Mouse (Mus musculus): ENCODE measurements at regions not wholly inside any gene's neighbourhood (a gene's known extent, or its start where the extent isn't known, plus 50 kb on each side); places are given as distances from the start of the nearest gene placed in this dataset.

DNA sequence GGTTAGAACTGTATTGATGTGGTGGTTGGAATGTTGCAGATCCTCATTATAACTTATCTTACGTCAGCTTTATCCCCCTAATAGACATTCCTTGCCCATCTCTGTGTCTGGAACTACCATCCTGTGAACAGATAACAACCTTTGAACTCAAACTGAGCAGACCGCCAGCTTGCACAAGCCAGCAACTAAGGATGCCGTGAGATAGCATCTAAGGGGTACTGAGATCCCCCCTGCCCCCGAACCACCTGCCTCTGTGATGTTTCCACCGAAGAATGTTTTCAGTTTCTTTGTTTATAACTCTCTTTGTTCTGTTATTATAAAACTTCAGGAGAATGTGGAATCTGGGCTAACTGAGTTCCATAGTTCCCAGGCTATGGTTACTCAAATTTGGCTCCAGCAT is 151.3 kb downstream of the Chic2 start:
- ATAC-seq (ENCODE audit: low FRiP score, low TSS enrichment) = no peak
- 79% methylated on average over 5 of the region's 5 CpGs for WGBS
- Histone ChIP-seq H3K36me3 (ENCODE audit: insufficient read depth, low read length) (no peaks in the 10 kb centered on the region), H3K27ac (ENCODE audit: low read length) (no peak overlapping the region), H3K4me1 (ENCODE audit: insufficient read depth, low read length) (0 out of 2 replicates have a peak, but pooled peaks cover 4% of the 10 kb centered on the region), H3K27me3 (ENCODE audit: insufficient read depth, low read length) (no peaks in the 10 kb centered on the region), H3K4me3 (ENCODE audit: low read length) (no peak overlapping the region), H3K9me3 (ENCODE audit: low read length) (no peaks in the 10 kb centered on the region), H3K9ac (replicated peaks; ENCODE audit: low read length) (no peak overlapping the region), H3K4me2 (replicated peaks; ENCODE audit: low read depth, low read length) (no peak overlapping the region)

GRCm38 (mm10) chr5:74891541-74891940 is 153.0 kb downstream of the Chic2 start:
- ATAC-seq (ENCODE audit: low FRiP score, low TSS enrichment) = no peak

DNA sequence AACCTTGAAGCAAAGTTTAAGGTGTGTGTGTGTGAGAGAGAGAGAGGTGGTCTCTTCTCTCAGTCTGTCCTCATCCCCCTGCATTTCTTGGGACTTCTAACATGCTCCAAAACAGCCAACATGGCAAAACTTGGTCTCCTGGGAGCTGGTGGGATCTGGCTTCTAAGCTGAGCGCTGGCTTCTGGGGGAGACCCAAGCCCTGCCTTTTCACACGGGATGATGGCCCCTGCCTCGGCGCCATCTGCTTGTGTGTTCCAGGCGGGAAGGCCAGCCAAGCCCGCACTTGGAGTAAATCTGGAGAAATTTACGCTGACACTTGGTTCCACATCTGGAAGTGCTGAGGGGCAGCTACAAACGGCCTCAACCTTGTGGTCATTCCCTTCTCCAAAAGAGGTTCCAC is 155.6 kb downstream of the Chic2 start:
- Histone ChIP-seq H3K4me2 (replicated peaks; ENCODE audit: low read depth, low read length) (no peak overlapping the region), H3K9ac (replicated peaks; ENCODE audit: low read length) (no peak overlapping the region), H3K27ac (ENCODE audit: low read length) (no peak overlapping the region), H3K27me3 (ENCODE audit: insufficient read depth, low read length) (no peaks in the 10 kb centered on the region), H3K36me3 (ENCODE audit: insufficient read depth, low read length) (no peaks in the 10 kb centered on the region), H3K4me3 (ENCODE audit: low read length) (no peak overlapping the region), H3K4me1 (ENCODE audit: insufficient read depth, low read length) (0 out of 2 replicates have a peak, but pooled peaks cover 4% of the 10 kb centered on the region), H3K9me3 (ENCODE audit: low read length) (peaks cover 7% of the 10 kb centered on the region)
- no peak for ATAC-seq (ENCODE audit: low FRiP score, low TSS enrichment)
- WGBS = 47% methylated on average over 8 of the region's 8 CpGs

More at GRCm38 (mm10) chr5:74891541-74891940, 153.0 kb downstream of the Chic2 start:
- Histone ChIP-seq H3K9ac (replicated peaks; ENCODE audit: low read length) (no peak overlapping the region), H3K4me1 (ENCODE audit: insufficient read depth, low read length) (0 out of 2 replicates have a peak, but pooled peaks cover 4% of the 10 kb centered on the region), H3K27me3 (ENCODE audit: insufficient read depth, low read length) (no peaks in the 10 kb centered on the region), H3K9me3 (ENCODE audit: low read length) (no peaks in the 10 kb centered on the region), H3K4me2 (replicated peaks; ENCODE audit: low read depth, low read length) (no peak overlapping the region), H3K4me3 (ENCODE audit: low read length) (no peak overlapping the region), H3K27ac (ENCODE audit: low read length) (no peak overlapping the region), H3K36me3 (ENCODE audit: insufficient read depth, low read length) (no peaks in the 10 kb centered on the region)
- 21% methylated on average over 3 of the region's 3 CpGs for WGBS

DNA sequence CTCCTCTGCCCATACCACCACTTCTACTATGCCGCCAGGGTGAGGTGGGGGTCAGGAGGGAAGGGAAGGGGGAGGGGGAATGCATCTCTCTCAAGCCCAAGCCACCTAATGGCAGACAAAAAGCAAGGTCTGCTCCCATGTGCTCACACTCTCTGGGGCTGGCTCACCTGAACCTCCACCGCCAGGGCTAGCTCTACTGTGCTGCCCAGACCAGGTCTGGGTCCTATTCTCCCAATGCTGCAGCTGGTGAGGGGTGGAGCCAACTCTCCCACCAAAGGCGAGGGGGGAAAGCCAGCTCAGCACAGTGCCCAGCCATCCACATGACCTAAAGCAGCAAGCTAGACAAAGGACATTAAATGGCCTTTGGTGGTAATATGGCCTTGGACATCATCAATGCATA is 158.6 kb downstream of the Chic2 start:
- H3K4me1 ChIP-seq (ENCODE audit: insufficient read depth, low read length) = 0 out of 2 replicates have a peak, but pooled peaks cover 4% of the 10 kb centered on the region
- ATAC-seq (ENCODE audit: low FRiP score, low TSS enrichment) = no peak; the same call in 1 of the 2 replicates
- no peak overlapping the region for H3K9ac ChIP-seq (replicated peaks; ENCODE audit: low read length)
- no peak overlapping the region for H3K4me3 ChIP-seq (ENCODE audit: low read length)
- no peak overlapping the region for H3K27ac ChIP-seq (ENCODE audit: low read length)
- WGBS = 85% methylated on average over 3 of the region's 3 CpGs
- H3K9me3 ChIP-seq (ENCODE audit: low read length) = peaks cover 7% of the 10 kb centered on the region
- H3K36me3 ChIP-seq (ENCODE audit: insufficient read depth, low read length) = no peaks in the 10 kb centered on the region
- no peaks in the 10 kb centered on the region for H3K27me3 ChIP-seq (ENCODE audit: insufficient read depth, low read length)
- no peak overlapping the region for H3K4me2 ChIP-seq (replicated peaks; ENCODE audit: low read depth, low read length)

DNA sequence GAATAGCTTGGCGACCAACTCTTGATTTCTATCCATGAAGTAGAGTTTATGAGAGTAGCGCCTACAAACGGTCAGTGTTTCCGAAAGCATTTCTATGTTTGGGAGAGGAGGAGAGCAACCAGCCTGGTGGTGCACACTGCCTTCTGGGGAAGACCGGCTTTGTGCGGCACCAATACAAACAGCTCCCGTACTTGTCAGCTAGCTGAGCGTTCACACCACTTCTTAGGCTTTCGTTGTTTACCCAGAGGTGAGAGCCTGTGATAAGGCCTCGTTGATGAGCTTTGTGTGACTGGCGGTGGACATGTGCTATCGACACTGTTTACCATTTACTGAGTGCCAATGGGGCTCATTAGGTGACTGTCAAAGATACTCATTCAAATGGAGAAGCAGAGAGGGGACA is 162.0 kb downstream of the Chic2 start:
- Histone ChIP-seq H3K4me3 (ENCODE audit: low read length) (no peak overlapping the region), H3K4me1 (ENCODE audit: insufficient read depth, low read length) (no peaks in the 10 kb centered on the region), H3K36me3 (ENCODE audit: insufficient read depth, low read length) (no peaks in the 10 kb centered on the region), H3K9ac (replicated peaks; ENCODE audit: low read length) (no peak overlapping the region), H3K9me3 (ENCODE audit: low read length) (peaks cover 7% of the 10 kb centered on the region), H3K4me2 (replicated peaks; ENCODE audit: low read depth, low read length) (no peak overlapping the region), H3K27me3 (ENCODE audit: insufficient read depth, low read length) (no peaks in the 10 kb centered on the region), H3K27ac (ENCODE audit: low read length) (no peak overlapping the region)
- whole genome bisulfite sequencing = 54% methylated on average over 12 of the region's 12 CpGs
- no peak for ATAC-seq (ENCODE audit: low FRiP score, low TSS enrichment)

- Histone ChIP-seq H3K9ac (replicated peaks; ENCODE audit: low read length) (no peak overlapping the region), H3K4me3 (ENCODE audit: low read length) (no peak overlapping the region), H3K4me2 (replicated peaks; ENCODE audit: low read depth, low read length) (no peak overlapping the region), H3K9me3 (ENCODE audit: low read length) (peaks cover 7% of the 10 kb centered on the region), H3K36me3 (ENCODE audit: insufficient read depth, low read length) (no peaks in the 10 kb centered on the region), H3K27me3 (ENCODE audit: insufficient read depth, low read length) (no peaks in the 10 kb centered on the region), H3K4me1 (ENCODE audit: insufficient read depth, low read length) (no peaks in the 10 kb centered on the region), H3K27ac (ENCODE audit: low read length) (no peak overlapping the region)
- WGBS = 75% methylated on average over 10 of the region's 10 CpGs
- ATAC-seq (ENCODE audit: low FRiP score, low TSS enrichment) = no peak
These were observed 163.8 kb downstream of the Chic2 start for GRCm38 (mm10) chr5:74880669-74881226.

DNA sequence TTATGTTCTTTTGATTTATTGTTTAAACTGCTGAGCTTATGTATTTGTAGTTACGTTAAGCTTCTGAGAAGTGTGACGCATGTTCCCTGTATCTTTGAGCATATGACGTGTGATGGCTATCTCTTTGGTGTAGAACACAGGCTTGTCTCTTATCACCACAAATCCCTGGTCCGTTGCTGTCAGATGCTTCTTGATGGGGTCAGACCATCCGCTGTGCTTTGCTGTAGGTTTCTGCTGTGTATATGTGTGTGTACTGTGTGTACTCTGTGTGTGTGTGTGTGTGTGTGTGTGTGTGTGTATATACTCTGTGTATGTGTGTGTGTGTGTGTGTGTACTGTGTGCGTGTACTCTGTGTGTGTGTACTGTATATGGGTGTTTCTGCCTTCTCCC is 164.5 kb downstream of the Chic2 start:
- H3K4me2 ChIP-seq (replicated peaks; ENCODE audit: low read depth, low read length) = no peak overlapping the region
- H3K9ac ChIP-seq (replicated peaks; ENCODE audit: low read length) = no peak overlapping the region
- H3K36me3 ChIP-seq (ENCODE audit: insufficient read depth, low read length) = no peaks in the 10 kb centered on the region
- WGBS = 87% methylated on average over 6 of the region's 6 CpGs
- no peak overlapping the region for H3K27ac ChIP-seq (ENCODE audit: low read length)
- H3K4me1 ChIP-seq (ENCODE audit: insufficient read depth, low read length) = peaks cover 2% of the 10 kb centered on the region
- no peaks in the 10 kb centered on the region for H3K27me3 ChIP-seq (ENCODE audit: insufficient read depth, low read length)
- H3K4me3 ChIP-seq (ENCODE audit: low read length) = no peak overlapping the region
- ATAC-seq (ENCODE audit: low FRiP score, low TSS enrichment) = no peak
- H3K9me3 ChIP-seq (ENCODE audit: low read length) = peaks cover 5% of the 10 kb centered on the region

- peaks cover 8% of the 10 kb centered on the region for H3K4me1 ChIP-seq (ENCODE audit: insufficient read depth, low read length)
- H3K27me3 ChIP-seq (ENCODE audit: insufficient read depth, low read length) = no peaks in the 10 kb centered on the region
- H3K27ac ChIP-seq (ENCODE audit: low read length) = no peak overlapping the region
- no peak overlapping the region for H3K4me2 ChIP-seq (replicated peaks; ENCODE audit: low read depth, low read length)
- no peak overlapping the region for H3K9ac ChIP-seq (replicated peaks; ENCODE audit: low read length)
- ATAC-seq (ENCODE audit: low FRiP score, low TSS enrichment) = no peak
- no peak overlapping the region for H3K4me3 ChIP-seq (ENCODE audit: low read length)
- no peaks in the 10 kb centered on the region; the same call in 1 of the 2 replicates for H3K9me3 ChIP-seq (ENCODE audit: low read length)
- WGBS = 83% methylated on average over 11 of the region's 13 CpGs
- no peaks in the 10 kb centered on the region for H3K36me3 ChIP-seq (ENCODE audit: insufficient read depth, low read length)
These were observed 165.2 kb downstream of the Chic2 start for GRCm38 (mm10) chr5:74879098-74880047.

GRCm38 (mm10) chr5:74877595-74877994 is 167.0 kb downstream of the Chic2 start:
- Histone ChIP-seq H3K27ac (ENCODE audit: low read length) (no peak overlapping the region), H3K27me3 (ENCODE audit: insufficient read depth, low read length) (no peaks in the 10 kb centered on the region), H3K9ac (replicated peaks; ENCODE audit: low read length) (no peak overlapping the region), H3K36me3 (ENCODE audit: insufficient read depth, low read length) (no peaks in the 10 kb centered on the region), H3K4me1 (ENCODE audit: insufficient read depth, low read length) (peaks cover 10% of the 10 kb centered on the region), H3K9me3 (ENCODE audit: low read length) (no peaks in the 10 kb centered on the region), H3K4me3 (ENCODE audit: low read length) (no peak overlapping the region), H3K4me2 (replicated peaks; ENCODE audit: low read depth, low read length) (no peak overlapping the region)
- WGBS = 29% methylated on average over 5 of the region's 5 CpGs
- ATAC-seq (ENCODE audit: low FRiP score, low TSS enrichment) = no peak

DNA sequence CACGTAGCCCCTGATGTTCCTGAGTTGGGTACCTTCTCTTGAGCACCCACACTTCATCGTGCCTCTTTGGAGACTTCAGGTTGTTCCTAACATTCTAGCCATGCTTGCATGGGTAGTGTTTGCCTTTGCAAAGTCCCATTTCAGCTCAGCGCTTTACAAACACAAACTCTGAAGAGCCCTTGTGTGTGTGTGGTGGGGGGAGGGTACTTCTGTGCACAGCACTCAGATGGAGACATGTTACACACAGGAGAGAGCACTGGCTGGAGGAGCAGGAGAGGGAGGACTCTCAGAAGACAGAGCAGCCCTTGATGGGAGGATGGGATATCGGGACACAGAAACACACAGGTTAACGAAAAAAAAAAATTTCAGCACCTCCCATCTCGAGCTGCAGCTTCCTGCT is 167.4 kb downstream of the Chic2 start:
- H3K27ac ChIP-seq (ENCODE audit: low read length) = no peak overlapping the region
- no peaks in the 10 kb centered on the region for H3K9me3 ChIP-seq (ENCODE audit: low read length)
- no peak overlapping the region for H3K9ac ChIP-seq (replicated peaks; ENCODE audit: low read length)
- no peak for ATAC-seq (ENCODE audit: low FRiP score, low TSS enrichment)
- peaks cover 10% of the 10 kb centered on the region for H3K4me1 ChIP-seq (ENCODE audit: insufficient read depth, low read length)
- no peaks in the 10 kb centered on the region for H3K27me3 ChIP-seq (ENCODE audit: insufficient read depth, low read length)
- no peak overlapping the region for H3K4me3 ChIP-seq (ENCODE audit: low read length)
- no peaks in the 10 kb centered on the region for H3K36me3 ChIP-seq (ENCODE audit: insufficient read depth, low read length)
- H3K4me2 ChIP-seq (replicated peaks; ENCODE audit: low read depth, low read length) = no peak overlapping the region
- WGBS = 63% methylated on average over 6 of the region's 6 CpGs
